Mouse (Mus musculus) fibroblast of lung, adult 2 months (primary cell): ENCODE measurements around the gene Hes5.
A peak's percentile ranks its signal among the peaks of the same experiment; 100 is the strongest.

Source experiments
- DNase-seq: peaks from one replicate; pipeline ENCODE4 v3.0.0-alpha.2; 2011; ENCODE audit warnings: low read depth

Gene Hes5

GRCm38 (mm10) chr4:154960690-154961225 lies at the start of gene Hes5:
TSS of gene Hes5 (plus strand) at chr4:154960923.
- no peak for DNase-seq

GRCm38 (mm10) chr4:154911644-154912043 lies 49.1 kb upstream of the Hes5 start:
- DNase-seq: no peak

DNA sequence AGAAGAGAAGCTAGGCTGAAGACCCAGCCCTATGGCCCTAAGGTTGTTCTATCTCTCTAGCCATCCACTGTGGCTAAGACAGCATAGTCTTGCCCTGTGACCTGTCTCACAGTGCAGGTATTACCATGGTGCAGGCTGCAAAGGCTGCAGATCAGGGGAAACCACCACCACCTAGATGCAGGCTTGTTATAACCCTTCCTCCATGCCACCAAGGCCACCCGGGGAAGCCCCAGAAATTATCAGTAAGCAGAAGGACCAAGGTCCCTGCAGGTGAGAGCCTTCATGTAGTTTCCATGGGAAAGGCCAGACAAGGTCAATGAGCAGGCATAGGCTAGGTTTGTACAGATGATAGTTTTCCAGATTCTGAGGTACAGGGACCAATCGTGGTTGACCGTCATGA lies 46.9 kb upstream of the Hes5 start:
- DNase-seq: no peak

GRCm38 (mm10) chr4:154914252-154914651 lies 46.5 kb upstream of the Hes5 start:
- DNase-seq: no peak

- DNase-seq: no peak
Measured at GRCm38 (mm10) chr4:154914707-154915106, 46.0 kb upstream of the Hes5 start.

DNA sequence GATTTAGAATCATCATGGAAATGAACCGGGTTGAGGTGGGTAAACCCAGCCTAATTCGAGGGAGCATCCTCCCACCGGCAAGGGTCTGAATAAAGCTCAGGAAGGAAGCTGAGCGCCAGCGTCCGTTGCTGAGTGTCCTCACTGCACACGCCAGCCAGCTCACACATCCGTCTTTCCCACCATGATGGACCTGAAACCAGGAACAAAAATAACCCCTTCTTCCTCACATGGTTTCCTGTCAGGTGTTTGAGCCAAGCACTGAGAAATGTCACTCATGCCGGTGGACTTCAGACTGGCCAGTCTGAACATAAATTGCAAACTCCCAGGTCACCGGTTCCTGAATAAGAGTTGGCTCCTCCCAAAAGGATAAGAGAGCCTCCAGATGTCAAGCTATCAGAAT lies 45.4 kb upstream of the Hes5 start:
- DNase-seq: no peak

GRCm38 (mm10) chr4:154916662-154917061 lies 44.1 kb upstream of the Hes5 start:
- DNase-seq: no peak

- no peak for DNase-seq
Measured at GRCm38 (mm10) chr4:154922291-154922690, 38.4 kb upstream of the Hes5 start.

DNA sequence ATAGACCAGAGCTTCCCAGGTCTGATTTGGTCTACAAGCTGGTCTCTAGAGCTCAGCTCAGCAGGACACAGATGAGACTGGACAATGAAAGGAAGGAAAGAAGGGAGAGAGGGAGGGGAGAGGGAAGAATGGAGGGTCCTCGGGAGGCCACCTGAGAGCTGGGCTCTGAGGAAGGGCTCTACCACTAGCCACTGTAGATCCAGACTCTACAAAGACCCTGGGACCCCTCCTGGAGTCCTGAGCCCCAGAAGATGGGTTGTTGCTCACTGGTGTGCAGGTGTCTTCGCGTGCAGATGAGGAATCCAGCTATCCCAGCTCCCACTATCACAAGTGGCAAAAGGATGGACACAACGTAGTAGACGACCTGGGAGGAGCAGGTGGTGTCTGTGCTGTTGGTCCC lies 37.8 kb upstream of the Hes5 start:
- DNase-seq: no peak

DNA sequence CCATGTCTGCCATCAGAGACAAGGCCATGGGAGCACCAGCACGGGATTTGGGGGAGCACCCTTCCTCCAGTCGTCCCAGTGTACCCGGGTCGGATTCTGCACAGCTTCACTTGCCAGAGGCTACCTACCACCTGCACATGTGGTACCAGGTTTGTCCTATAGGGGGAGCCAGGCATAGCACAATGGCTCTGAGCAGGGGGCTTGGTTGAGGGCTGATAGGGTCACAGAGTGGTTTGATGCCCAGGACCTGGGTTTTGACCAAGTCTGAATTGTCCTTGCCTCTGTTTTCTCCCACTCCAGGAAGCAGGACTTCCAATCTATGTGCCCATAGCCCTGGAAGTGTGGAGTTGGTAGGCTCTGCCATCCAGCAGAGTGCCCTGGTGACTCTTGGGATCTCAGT lies 35.3 kb upstream of the Hes5 start:
- no peak for DNase-seq

GRCm38 (mm10) chr4:154926969-154927898 lies 33.5 kb upstream of the Hes5 start:
- no peak for DNase-seq

- DNase-seq: peak; percentile 30
Measured at GRCm38 (mm10) chr4:154927899-154928337, 32.8 kb upstream of the Hes5 start.

DNA sequence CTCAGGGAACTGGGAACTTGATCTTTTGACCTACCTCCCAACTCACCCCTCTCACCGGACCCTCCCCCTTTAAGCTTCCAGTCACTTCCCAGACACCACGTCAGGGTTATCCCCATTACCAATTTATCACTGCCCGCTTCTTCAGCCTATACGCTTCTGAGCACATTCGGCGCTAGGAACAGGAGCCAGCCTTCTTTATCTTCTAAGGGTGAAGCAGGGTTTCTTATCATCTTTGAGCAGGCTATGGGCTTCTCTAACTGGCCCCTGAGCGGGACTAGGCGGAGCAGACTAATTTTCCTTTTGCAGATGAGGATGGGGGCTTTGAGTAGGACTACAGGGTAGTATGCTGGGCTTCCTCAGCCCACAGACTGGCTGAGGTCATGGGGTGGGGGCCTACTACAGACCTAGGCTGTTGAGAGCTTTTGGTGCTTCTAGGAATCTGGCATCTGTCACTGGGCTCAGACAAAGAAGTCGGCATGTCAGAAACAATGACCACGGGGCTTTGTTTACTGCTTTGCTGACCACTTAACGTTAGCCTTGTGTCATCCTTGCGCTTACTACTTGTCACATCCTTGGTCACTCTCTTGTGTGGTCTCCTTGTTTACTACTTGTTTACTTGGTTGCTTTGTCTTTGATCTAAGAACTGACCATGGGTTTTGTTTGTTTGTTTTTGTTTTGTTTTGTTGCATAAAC lies 32.2 kb upstream of the Hes5 start, which contains the start of gene Tnfrsf14:
TSS of gene Tnfrsf14 (minus strand) at position 169 of the 693 bp plus-strand sequence.
- no peak for DNase-seq

GRCm38 (mm10) chr4:154929088-154929660 lies 31.5 kb upstream of the Hes5 start:
- no peak for DNase-seq

DNA sequence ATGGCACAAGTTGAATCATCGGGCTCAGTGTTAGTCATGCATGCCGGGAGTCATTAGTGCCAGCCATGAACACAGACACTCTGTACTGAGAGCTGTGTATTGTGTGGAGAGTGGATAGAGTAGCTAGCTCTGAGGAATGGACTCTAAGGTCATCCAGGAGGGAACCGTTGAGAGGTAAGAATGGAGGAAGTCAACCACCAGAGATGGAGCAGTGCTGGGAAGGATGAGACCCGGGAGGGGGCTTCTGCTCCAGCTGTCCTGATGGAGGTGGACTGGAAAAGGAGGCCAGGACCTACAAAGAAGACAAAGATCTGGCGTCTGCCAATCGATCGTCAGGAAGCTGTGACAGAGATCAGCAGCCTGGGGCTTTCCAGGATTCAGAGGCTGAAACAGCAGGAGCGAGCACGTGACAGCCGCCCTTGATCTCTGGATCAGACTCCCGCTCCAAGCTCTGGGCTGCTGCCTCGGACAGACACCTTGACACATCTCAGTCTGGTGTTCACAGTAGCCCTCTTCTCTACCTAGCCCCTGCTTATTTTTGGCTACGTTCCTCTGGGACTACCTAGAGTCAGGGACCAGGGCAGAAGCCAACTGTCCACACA lies 27.3 kb upstream of the Hes5 start:
- no peak for DNase-seq

DNA sequence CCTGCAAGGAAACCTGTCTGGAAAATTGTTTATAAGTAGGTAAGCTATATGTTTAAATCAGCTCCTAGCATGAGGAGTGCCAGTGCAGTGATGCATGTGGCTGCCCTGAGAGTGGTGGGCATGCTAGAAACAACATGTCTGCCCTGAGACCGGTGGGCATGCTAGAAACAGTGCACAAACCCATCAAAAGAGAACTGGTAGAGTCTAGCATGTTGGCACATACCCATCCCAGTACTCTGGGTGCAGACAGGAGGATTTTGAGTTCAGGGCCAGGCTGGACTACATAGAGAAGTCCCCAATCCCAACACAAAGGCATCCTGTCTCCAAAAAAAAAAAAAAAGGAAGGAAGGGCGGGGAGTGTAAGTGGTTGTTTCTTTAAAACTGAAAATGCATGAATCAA lies 25.9 kb upstream of the Hes5 start:
- DNase-seq: no peak

- no peak for DNase-seq
Measured at GRCm38 (mm10) chr4:154935788-154936187, 24.9 kb upstream of the Hes5 start.

- no peak for DNase-seq
Measured at GRCm38 (mm10) chr4:154936542-154937255, 24.0 kb upstream of the Hes5 start.

DNA sequence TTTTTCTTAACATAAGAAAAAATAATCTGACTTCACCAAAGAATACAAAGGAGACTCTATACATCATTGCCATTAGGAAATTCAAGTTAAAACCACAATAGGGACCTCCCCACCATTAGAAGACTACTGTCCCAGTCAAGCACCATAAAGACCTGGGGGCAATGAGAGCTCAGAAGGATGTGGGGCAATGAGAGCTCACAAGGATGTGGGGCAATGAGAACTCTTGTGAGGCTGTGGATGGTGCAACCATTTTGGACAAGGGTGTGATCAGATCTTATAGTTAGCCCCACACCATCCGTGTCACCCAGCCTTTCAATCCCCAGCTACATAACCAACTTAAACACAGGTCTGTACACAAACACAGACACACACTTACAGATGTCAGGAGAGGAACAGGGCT lies 23.0 kb upstream of the Hes5 start:
- DNase-seq: no peak

- no peak for DNase-seq
Measured at GRCm38 (mm10) chr4:154940156-154940555, 20.6 kb upstream of the Hes5 start.

GRCm38 (mm10) chr4:154941831-154942230 lies 18.9 kb upstream of the Hes5 start:
- no peak for DNase-seq
